Mouse (Mus musculus): ENCODE measurements around the gene Rnasek.

Gene Rnasek

GRCm38 (mm10) chr11:70236717-70237116, 2.9 kb downstream of the Rnasek start:
- DNase-seq (ENCODE audit: low spot score in 2 of 2) = no peak

- no peak for DNase-seq (ENCODE audit: low spot score in 2 of 2)
Measured at GRCm38 (mm10) chr11:70235254-70235900, 4.3 kb downstream of the Rnasek start.

GRCm38 (mm10) chr11:70234497-70234896, 5.1 kb downstream of the Rnasek start:
- DNase-seq (ENCODE audit: low spot score in 2 of 2) = no peak

GRCm38 (mm10) chr11:70234037-70234436, 5.6 kb downstream of the Rnasek start:
- DNase-seq (ENCODE audit: low spot score in 2 of 2) = no peak

GRCm38 (mm10) chr11:70233016-70233415, 6.6 kb downstream of the Rnasek start:
- no peak for DNase-seq (ENCODE audit: low spot score in 2 of 2)

GRCm38 (mm10) chr11:70232546-70232945, 7.1 kb downstream of the Rnasek start:
- DNase-seq (ENCODE audit: low spot score in 2 of 2) = no peak

GRCm38 (mm10) chr11:70230239-70230727, 9.4 kb downstream of the Rnasek start:
- peak; percentile 67 to 68 for DNase-seq (ENCODE audit: low spot score in 2 of 2)

GRCm38 (mm10) chr11:70229260-70230010, 10.2 kb downstream of the Rnasek start, which contains the start of gene Bcl6b:
Gene Bcl6b (minus strand): TSS chr11:70229798.
- no peak for DNase-seq (ENCODE audit: low spot score in 2 of 2)

GRCm38 (mm10) chr11:70228828-70229227, 10.8 kb downstream of the Rnasek start:
- peak; percentile 54 to 70 for DNase-seq (ENCODE audit: low spot score in 2 of 2)

- DNase-seq (ENCODE audit: low spot score in 2 of 2) = no peak
Measured at GRCm38 (mm10) chr11:70227661-70228245, 11.9 kb downstream of the Rnasek start.

- DNase-seq (ENCODE audit: low spot score in 2 of 2) = no peak
Measured at GRCm38 (mm10) chr11:70227126-70227525, 12.5 kb downstream of the Rnasek start.

GRCm38 (mm10) chr11:70226602-70226890, 13.1 kb downstream of the Rnasek start:
- peak in 1 of 2 experiments; percentile 39 for DNase-seq (ENCODE audit: low spot score in 2 of 2)

GRCm38 (mm10) chr11:70225798-70226601, 13.6 kb downstream of the Rnasek start:
- no peak for DNase-seq (ENCODE audit: low spot score in 2 of 2)

GRCm38 (mm10) chr11:70223724-70224123, 15.9 kb downstream of the Rnasek start:
- no peak for DNase-seq (ENCODE audit: low spot score in 2 of 2)

- DNase-seq (ENCODE audit: low spot score in 2 of 2) = no peak
Measured at GRCm38 (mm10) chr11:70221603-70222500, 17.8 kb downstream of the Rnasek start.

GRCm38 (mm10) chr11:70220731-70221602, 18.7 kb downstream of the Rnasek start, which contains the start of gene Slc16a13:
Gene Slc16a13 (minus strand): TSS chr11:70221064.
- DNase-seq (ENCODE audit: low spot score in 2 of 2) = peak; percentile 69 to 91

GRCm38 (mm10) chr11:70220323-70220722, 19.3 kb downstream of the Rnasek start:
- DNase-seq (ENCODE audit: low spot score in 2 of 2) = no peak

GRCm38 (mm10) chr11:70219873-70220272, 19.8 kb downstream of the Rnasek start:
- no peak for DNase-seq (ENCODE audit: low spot score in 2 of 2)

- DNase-seq (ENCODE audit: low spot score in 2 of 2) = no peak
Measured at GRCm38 (mm10) chr11:70218741-70219470, 20.7 kb downstream of the Rnasek start.
